Mouse (Mus musculus) lung, adult 2 months (tissue): Measurements from ENCODE around the gene Kcnd3.

Experiments
- CTCF ChIP-seq: fragments of 200-500 bp; IDR thresholded peaks from 2 replicates; pipeline ENCODE4 v1.5.1; 2011; ENCODE audit warnings: mild to moderate bottlenecking, low read length, control low read depth; ENCODE audit not compliant: insufficient read depth
- POLR2A ChIP-seq: fragments of 200-500 bp; IDR thresholded peaks from 2 replicates; pipeline ENCODE4 v1.6.1; 2011; ENCODE audit warnings: low read depth, mild to moderate bottlenecking, control low read depth, low read length, borderline replicate concordance; ENCODE audit errors: extremely low read depth

DNA sequence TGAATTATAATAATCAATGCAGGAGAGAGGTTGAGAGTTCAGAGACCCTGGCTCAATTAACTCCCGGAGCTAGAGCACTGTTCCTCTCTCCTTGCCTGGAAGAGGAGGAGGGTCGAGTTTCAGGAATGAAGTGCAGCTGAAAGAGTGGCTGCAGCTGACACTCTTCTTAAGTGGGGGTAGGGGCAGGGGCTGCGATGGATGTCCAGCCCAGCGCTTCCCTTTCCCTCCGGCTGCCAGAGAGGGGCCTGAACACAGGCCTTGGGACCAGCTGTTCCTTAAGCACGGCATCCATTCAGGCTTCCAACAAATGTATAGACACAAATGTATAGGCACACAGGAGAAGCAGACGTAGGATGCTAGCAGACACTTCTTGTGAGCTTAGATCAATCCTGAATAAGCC, 255.5 kb downstream of the Kcnd3 start:
- TF ChIP-seq CTCF (no peak), POLR2A (no peak)
